ENCODE assay signal across 13 mouse cellular contexts in the genomic region with DNA sequence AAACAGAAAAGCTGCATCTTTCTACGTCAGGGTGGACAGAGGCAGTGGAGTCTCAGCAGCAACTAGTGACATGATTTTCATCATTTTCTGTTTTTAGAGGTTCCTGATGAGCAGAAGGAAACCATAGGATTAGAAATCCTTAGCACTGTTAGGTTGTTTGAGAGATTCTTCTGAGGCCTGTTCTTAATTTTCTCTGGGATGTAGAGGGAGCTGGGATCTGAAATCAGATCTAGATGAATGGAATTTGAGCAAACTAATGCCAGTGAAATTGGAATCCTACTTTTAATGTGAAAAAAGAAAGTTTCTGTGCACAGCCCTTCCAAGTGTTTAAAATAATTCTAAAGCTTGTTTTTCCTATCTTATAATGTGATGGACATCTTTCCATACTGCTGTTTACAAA.
"Had no signal": no experiment of that assay in that cellular context is flagged by ENCODE, and none has a peak within 500 bp of the region (broad histone marks: within the 10 kb centered on the region; RNA-seq: fewer than 3 reads in every experiment).

No protein-coding gene starts in this region.

- H3K9ac ChIP-seq: liver, embryonic 13.5 days; midbrain, embryonic 12.5 days; neural tube, embryonic 13.5 days had no signal

- H3K36me3 ChIP-seq: liver, embryonic 13.5 days; midbrain, embryonic 12.5 days; neural tube, embryonic 13.5 days had no signal

- H3K9me3 ChIP-seq: liver, embryonic 13.5 days; midbrain, embryonic 12.5 days; neural tube, embryonic 13.5 days had no signal

- DNase-seq: kidney, adult 2 months; kidney, postnatal 36 days; layer of hippocampus, adult 9-11 months; layer of hippocampus, postnatal 36 days; liver; liver, embryonic 13.5 days; lung, adult 18-20 months; right cerebral cortex, postnatal 25 days; thymus, postnatal 36 days had no signal

- H3K27ac ChIP-seq: kidney, postnatal 0 days; liver, embryonic 13.5 days; midbrain, embryonic 12.5 days; neural tube, embryonic 13.5 days had no signal

- ATAC-seq: midbrain, embryonic 16.5 days had no signal

- H3K4me1 ChIP-seq: liver, embryonic 13.5 days; midbrain, embryonic 12.5 days; neural tube, embryonic 13.5 days had no signal

- H3K27me3 ChIP-seq: liver, embryonic 13.5 days; midbrain, embryonic 12.5 days; neural tube, embryonic 13.5 days had no signal

- H3K4me2 ChIP-seq: liver, embryonic 13.5 days; midbrain, embryonic 12.5 days; neural tube, embryonic 13.5 days had no signal

- H3K4me3 ChIP-seq: liver, embryonic 13.5 days; midbrain, embryonic 12.5 days; neural tube, embryonic 13.5 days had no signal
